Comparison of ENCODE assay signal across 21 mouse cellular contexts in the genomic region with DNA sequence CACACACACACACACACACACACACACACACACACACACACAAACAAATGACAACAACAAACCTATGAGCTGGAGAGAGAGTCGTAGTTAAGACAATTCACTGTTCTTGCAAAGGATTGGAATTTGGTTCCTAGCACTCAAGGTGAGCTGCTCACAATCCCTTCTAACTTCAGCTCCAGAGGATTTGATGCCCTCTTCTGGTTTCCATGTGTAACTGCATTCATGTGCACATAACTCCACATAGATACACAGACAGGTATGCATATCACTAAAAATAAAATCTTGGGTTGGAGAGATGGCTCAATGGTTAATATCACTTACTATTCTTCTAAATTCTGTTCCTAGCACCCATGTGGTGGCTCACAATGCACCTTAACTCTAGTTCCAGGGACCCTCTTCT.
"Had no signal": no experiment of that assay in that cellular context is flagged by ENCODE, and none has a peak within 500 bp of the region (broad histone marks: within the 10 kb centered on the region; RNA-seq: fewer than 3 reads in every experiment).

No protein-coding gene starts in this region.

- H3K27ac ChIP-seq: limb, embryonic 10.5 days; limb, embryonic 13.5 days; liver, embryonic 12.5 days; liver, embryonic 15.5 days; lung, embryonic 15.5 days; midbrain, embryonic 13.5 days; neural tube, embryonic 13.5 days; stomach, embryonic 15.5 days had no signal

- ATAC-seq: intestine, postnatal 0 days; liver, embryonic 12.5 days; midbrain, embryonic 13.5 days had no signal

- H3K4me2 ChIP-seq: limb, embryonic 13.5 days; liver, embryonic 12.5 days; liver, embryonic 15.5 days; lung, embryonic 15.5 days; midbrain, embryonic 13.5 days; neural tube, embryonic 13.5 days; stomach, embryonic 15.5 days had no signal

- H3K9ac ChIP-seq: limb, embryonic 13.5 days; liver, embryonic 12.5 days; liver, embryonic 15.5 days; lung, embryonic 15.5 days; midbrain, embryonic 13.5 days; neural tube, embryonic 13.5 days; stomach, embryonic 15.5 days had no signal

- H3K27me3 ChIP-seq: limb, embryonic 13.5 days; liver, embryonic 15.5 days; lung, embryonic 15.5 days; midbrain, embryonic 13.5 days; neural tube, embryonic 13.5 days; stomach, embryonic 15.5 days had no signal

- H3K36me3 ChIP-seq: limb, embryonic 10.5 days; limb, embryonic 13.5 days; liver, embryonic 12.5 days; liver, embryonic 15.5 days; lung, embryonic 15.5 days; midbrain, embryonic 13.5 days; neural tube, embryonic 13.5 days; stomach, embryonic 15.5 days had no signal

- H3K9me3 ChIP-seq: limb, embryonic 10.5 days; liver, embryonic 12.5 days; liver, embryonic 15.5 days; lung, embryonic 15.5 days; midbrain, embryonic 13.5 days; neural tube, embryonic 13.5 days; stomach, embryonic 15.5 days had no signal

- H3K4me3 ChIP-seq: limb, embryonic 10.5 days; limb, embryonic 13.5 days; liver, embryonic 12.5 days; liver, embryonic 15.5 days; lung, embryonic 15.5 days; midbrain, embryonic 13.5 days; neural tube, embryonic 13.5 days; stomach, embryonic 15.5 days had no signal

- H3K4me1 ChIP-seq: liver, embryonic 12.5 days; liver, embryonic 15.5 days had no signal

- DNase-seq: kidney, adult 2 months; kidney, postnatal 10 days; kidney, postnatal 36 days; liver; lung, adult 18-20 months; lung, postnatal 10 days; lung, postnatal 4 days; retina, postnatal 1 day; right cerebral cortex, postnatal 25 days; spleen, adult 18-20 months; thymus, adult 18-20 months; thymus, postnatal 36 days had no signal
